Mouse (Mus musculus) macrophage (primary cell): ENCODE measurements around the gene Pex19. TPM values are rescaled to one million over a fixed set of nuclear protein-coding genes. Genes with fewer than 3 reads are reported as not detected.

Experiments used
- H3K27ac ChIP-seq: fragments of 350-480 bp; formaldehyde crosslinking; 2 replicates; pipeline ENCODE4 v1.9.0; 2021
- H3K36me3 ChIP-seq: fragments of 350-480 bp; formaldehyde crosslinking; 2 replicates; pipeline ENCODE4 v1.9.0; 2021; ENCODE audit errors: inconsistent target
- H3K4me3 ChIP-seq: fragments of 350-480 bp; formaldehyde crosslinking; 2 replicates; pipeline ENCODE4 v1.9.0; 2021; ENCODE audit errors: inconsistent target
- H3K79me2 ChIP-seq: fragments of 350-480 bp; formaldehyde crosslinking; 2 replicates; pipeline ENCODE4 v1.9.0; 2021; ENCODE audit errors: inconsistent target
- WGBS: methylation state at CpG from one replicate; pipeline ENCODE4 v1.1.7; 2026; ENCODE audit warnings: inconsistent platforms; ENCODE audit not compliant: missing documents; 5-methylcytosine and 5-hydroxymethylcytosine counted together
- polyA plus RNA-seq: library from polyadenylated mRNA; stranded (reverse); fragments of 250-400 nt; gene quantifications from 3 replicates; pipeline ENCODE4 v1.2.4, GENCODE M21; 2018; ENCODE audit warnings: inconsistent platforms
- total RNA-seq, 78 experiments: library from RNA; depleted of rRNA; stranded (reverse); fragments of 250-400 nt; gene quantifications; 1 replicate in 9 of 78; 2 replicates in 24 of 78; 3 replicates in 43 of 78; 4 replicates in 2 of 78; pipeline ENCODE4 v1.2.4; 2018; ENCODE audit warnings: inconsistent platforms in 56 of 78

The Pex19 gene
- total RNA-seq (2018; cell fraction: chromatin; rRNA removed) = 10 to 100 TPM; 10.6 to 83.8 (median 47.2) TPM
- total RNA-seq (2018; cell fraction: cytosol; rRNA removed) = 10 to 100 TPM; 40.4 to 60.5 (median 51.6) TPM
- total RNA-seq (2018; cell fraction: nucleus; rRNA removed) = 10 to 100 TPM; 17.9 to 67.3 (median 36.4) TPM
- 44.5 to 55.5 TPM (median 48.6 TPM) in 3 replicates for polyA plus RNA-seq

DNA sequence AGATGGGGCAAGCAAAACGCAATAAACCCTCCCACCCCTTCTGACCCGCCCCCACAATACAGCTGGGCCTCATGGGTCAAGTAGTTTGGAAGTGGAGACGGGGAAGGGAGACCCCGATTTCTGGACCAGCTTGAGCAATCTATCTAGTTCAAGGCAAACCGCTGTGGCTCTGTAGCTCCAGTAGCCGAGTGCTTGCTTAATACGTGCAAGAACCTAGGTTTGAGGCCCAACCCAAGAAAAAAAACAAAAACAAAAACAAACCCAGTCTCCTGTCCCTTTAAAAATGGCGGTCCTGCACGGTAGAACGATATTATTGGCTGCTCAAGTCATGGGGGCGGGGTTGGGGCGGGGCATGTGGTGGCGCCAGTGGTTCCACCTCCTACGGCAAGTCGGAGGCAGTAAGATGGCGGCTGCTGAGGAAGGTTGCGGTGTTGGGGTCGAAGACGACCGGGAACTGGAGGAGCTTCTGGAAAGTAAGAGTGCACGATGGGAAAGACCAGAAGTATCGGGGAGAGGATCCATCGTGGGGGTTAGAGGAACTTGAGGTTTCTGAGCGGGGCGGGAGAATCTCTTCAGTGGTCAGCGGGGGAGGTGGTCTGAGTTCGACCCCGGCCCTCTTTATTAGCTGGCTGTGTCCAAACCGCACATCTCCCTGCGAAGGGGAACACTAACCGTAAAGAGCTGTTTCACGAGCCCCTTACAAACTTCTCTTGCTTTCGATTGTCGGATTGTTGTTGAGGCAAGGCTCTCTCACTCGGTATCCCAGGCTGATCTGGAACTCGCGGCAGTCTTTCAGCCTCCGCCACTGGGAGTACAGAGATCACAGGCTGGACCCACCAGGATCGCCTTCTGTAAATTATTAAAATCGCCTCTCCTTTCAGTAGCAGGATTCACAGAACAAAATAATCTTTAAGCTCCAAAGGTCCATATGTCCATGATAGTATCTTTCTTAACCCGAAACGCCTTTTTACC lies at the start of gene Pex19:
Gene Pex19 (plus strand): TSS at position 380 of the 972 bp plus-strand sequence.
- 1% methylated on average over 42 of the region's 42 CpGs for WGBS
- Histone ChIP-seq H3K4me3 (peak within 1 kb of the TSS; percentile 99), H3K27ac (peak within 1 kb of the TSS; percentile 77), H3K36me3 (peaks cover 29% of the 10 kb centered on the region), H3K79me2 (peaks cover 13% of the 10 kb centered on the region; the same call in 1 of the 2 replicates)

GRCm38 (mm10) chr1:172077981-172078380 lies 48.6 kb upstream of the Pex19 start:
- no peak overlapping the region for H3K27ac ChIP-seq
- H3K36me3 ChIP-seq = peaks cover 62% of the 10 kb centered on the region
- no peak overlapping the region for H3K4me3 ChIP-seq
- 85% methylated on average over 5 of the region's 5 CpGs for whole genome bisulfite sequencing
- peaks cover 70% of the 10 kb centered on the region for H3K79me2 ChIP-seq

DNA sequence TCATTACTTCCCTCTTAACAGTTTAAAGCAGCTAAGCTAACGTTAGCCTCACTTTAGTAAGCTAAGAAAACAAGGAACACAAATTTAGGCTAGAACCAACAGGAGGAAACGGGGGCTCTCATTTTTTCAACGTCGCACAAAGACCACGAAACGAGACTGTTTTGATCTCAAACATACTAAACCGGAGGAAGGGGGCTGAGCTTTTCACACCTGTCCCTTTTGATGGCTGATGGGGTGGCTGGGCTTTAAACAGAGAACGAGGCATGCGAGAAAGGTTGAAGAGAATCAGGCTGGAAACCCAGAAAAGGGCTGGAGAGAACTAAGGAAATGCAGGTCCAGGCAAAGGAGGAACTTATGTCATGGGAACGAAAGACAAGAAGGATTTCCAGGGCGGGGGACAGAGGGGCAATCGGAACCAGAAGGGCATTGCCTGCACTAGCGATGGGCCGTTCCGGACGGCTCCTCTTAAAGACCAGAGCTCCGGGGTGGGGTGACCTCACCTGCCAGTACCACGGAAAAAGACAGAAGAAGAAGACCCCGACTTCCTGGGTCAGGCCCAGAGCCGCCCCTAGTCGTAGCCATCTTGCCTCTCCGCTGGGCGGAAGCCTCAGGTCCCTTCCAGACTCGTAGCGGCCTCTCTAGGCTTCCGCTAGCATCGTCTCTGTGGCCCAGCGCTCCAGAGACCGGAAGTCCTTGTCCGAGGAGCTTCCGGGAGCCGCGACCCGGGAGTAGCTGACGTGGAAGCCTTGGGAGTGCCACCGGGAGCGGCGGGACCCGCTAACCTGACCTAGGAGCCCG lies 44.3 kb upstream of the Pex19 start, which contains the start of the genes Copa and Ncstn:
Gene Copa (plus strand): TSS at position 429 of the 798 bp plus-strand sequence.
Gene Ncstn (minus strand): TSS at position 695 of the 798 bp plus-strand sequence.
- peaks cover 23% of the 10 kb centered on the region for H3K36me3 ChIP-seq
- H3K79me2 ChIP-seq = peaks cover 100% of the 10 kb centered on the region
- peak within 1 kb of the TSS; percentile 82 for H3K27ac ChIP-seq
- H3K4me3 ChIP-seq = peak within 1 kb of the TSS; percentile 95
- under 1% methylated on average over 40 of the region's 40 CpGs for WGBS

DNA sequence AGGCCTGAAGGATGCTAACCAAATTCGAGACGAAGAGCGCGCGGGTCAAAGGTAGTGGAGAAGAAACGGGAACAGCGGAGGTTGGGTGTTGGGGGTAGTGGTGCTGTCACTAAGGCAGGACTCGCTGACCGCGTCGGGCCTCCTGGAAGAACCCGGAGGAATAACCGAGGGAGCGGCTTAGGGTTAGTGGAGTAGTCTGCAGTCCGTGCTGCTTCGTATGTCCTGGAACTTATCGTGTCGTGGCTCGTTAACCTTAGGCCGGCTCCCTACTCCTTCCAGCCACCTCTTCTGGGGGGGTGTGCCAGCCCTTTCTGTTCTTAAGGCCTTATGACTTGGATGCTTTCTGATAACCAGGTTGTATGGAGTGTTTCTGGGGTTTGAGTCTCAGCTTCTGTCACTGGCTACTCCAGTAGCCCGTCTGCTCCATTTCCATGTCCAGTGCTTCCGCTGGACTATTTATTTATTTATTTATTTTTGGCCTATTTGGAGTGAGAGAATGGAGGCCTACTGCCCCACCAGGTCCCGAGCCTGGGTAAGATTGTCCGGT lies 43.6 kb upstream of the Pex19 start:
- Histone ChIP-seq H3K27ac (peak overlapping the region; percentile 82), H3K36me3 (peaks cover 20% of the 10 kb centered on the region), H3K79me2 (peaks cover 100% of the 10 kb centered on the region), H3K4me3 (peak overlapping the region; percentile 95)
- WGBS = 1% methylated on average over 24 of the region's 24 CpGs

- H3K36me3 ChIP-seq = peaks cover 79% of the 10 kb centered on the region
- 81% methylated on average over 3 of the region's 3 CpGs for WGBS
- H3K4me3 ChIP-seq = no peak overlapping the region
Observed at GRCm38 (mm10) chr1:172093522-172093921, 33.0 kb upstream of the Pex19 start.

GRCm38 (mm10) chr1:172094295-172094694 lies 32.3 kb upstream of the Pex19 start:
- H3K36me3 ChIP-seq = peaks cover 77% of the 10 kb centered on the region

More at GRCm38 (mm10) chr1:172093522-172093921, 33.0 kb upstream of the Pex19 start:
- peaks cover 14% of the 10 kb centered on the region; the same call in 1 of the 2 replicates for H3K79me2 ChIP-seq
- no peak overlapping the region for H3K27ac ChIP-seq

GRCm38 (mm10) chr1:172095202-172095601 lies 31.4 kb upstream of the Pex19 start:
- WGBS = 82% methylated on average over 6 of the region's 6 CpGs

More at GRCm38 (mm10) chr1:172094295-172094694, 32.3 kb upstream of the Pex19 start:
- Histone ChIP-seq H3K27ac (no peak overlapping the region), H3K79me2 (peaks cover 7% of the 10 kb centered on the region; the same call in 1 of the 2 replicates), H3K4me3 (no peak overlapping the region)

GRCm38 (mm10) chr1:172099325-172100033 lies 27.1 kb upstream of the Pex19 start:
- H3K4me3 ChIP-seq = no peak overlapping the region
- no peak overlapping the region for H3K27ac ChIP-seq
- WGBS = 92% methylated on average over 6 of the region's 6 CpGs
- H3K36me3 ChIP-seq = peaks cover 77% of the 10 kb centered on the region
- H3K79me2 ChIP-seq = no peaks in the 10 kb centered on the region

More at GRCm38 (mm10) chr1:172095202-172095601, 31.4 kb upstream of the Pex19 start:
- Histone ChIP-seq H3K36me3 (peaks cover 77% of the 10 kb centered on the region), H3K79me2 (no peaks in the 10 kb centered on the region; the same call in 1 of the 2 replicates), H3K4me3 (no peak overlapping the region), H3K27ac (no peak overlapping the region)

DNA sequence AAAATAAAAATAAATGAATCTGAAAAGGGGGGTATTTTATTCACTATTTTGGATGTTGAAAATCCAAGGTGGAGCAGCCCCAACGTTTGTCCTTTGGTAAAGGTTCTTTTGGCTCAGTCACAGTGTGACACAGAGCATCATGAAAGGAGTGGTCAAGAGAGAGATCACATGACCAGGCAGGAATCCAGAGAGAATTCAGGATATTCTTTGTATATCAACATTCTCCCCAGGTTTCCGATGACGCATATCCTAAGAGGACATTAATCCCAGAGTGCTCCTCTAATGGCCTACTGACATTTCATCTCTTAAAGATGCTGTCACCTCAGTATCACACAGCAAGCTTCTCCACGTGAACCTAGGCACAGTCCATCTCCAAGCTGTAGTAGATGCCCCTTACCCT lies 22.9 kb upstream of the Pex19 start:
- Histone ChIP-seq H3K4me3 (no peak overlapping the region), H3K27ac (no peak overlapping the region), H3K36me3 (peaks cover 94% of the 10 kb centered on the region), H3K79me2 (no peaks in the 10 kb centered on the region)
- 89% methylated on average over 4 of the region's 4 CpGs for WGBS

- Histone ChIP-seq H3K4me3 (no peak overlapping the region), H3K36me3 (peaks cover 94% of the 10 kb centered on the region), H3K27ac (no peak overlapping the region), H3K79me2 (no peaks in the 10 kb centered on the region)
- 86% methylated on average over 11 of the region's 11 CpGs for WGBS
Observed at GRCm38 (mm10) chr1:172105101-172105500, 21.5 kb upstream of the Pex19 start.

- Histone ChIP-seq H3K4me3 (no peak overlapping the region), H3K27ac (no peak overlapping the region), H3K36me3 (peaks cover 98% of the 10 kb centered on the region), H3K79me2 (no peaks in the 10 kb centered on the region)
- WGBS = 90% methylated on average over 10 of the region's 10 CpGs
Observed at GRCm38 (mm10) chr1:172107777-172108477, 18.6 kb upstream of the Pex19 start.

DNA sequence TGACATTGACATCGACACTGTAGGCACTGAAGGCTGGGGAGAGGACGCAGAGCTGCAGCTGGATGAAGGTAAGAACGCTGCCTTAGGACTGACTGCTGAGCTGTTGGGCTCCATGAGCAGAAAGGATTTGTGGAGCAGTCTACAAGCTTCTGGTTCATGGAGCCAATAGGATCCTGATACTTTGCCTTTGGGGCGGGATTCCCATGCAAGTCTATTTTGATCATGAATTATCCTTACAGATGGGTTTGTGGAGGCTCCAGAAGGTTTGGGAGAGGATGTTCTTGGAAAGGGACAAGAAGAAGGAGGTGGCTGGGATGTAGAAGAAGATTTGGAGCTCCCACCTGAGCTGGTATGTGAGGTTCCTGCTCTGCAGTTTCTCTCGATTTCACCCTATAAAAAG lies 9.6 kb upstream of the Pex19 start:
- WGBS = 94% methylated on average over 5 of the region's 5 CpGs
- Histone ChIP-seq H3K4me3 (no peak overlapping the region), H3K36me3 (peaks cover 96% of the 10 kb centered on the region)

GRCm38 (mm10) chr1:172119100-172119499 lies 7.5 kb upstream of the Pex19 start:
- Histone ChIP-seq H3K79me2 (no peaks in the 10 kb centered on the region), H3K27ac (no peak overlapping the region), H3K36me3 (peaks cover 83% of the 10 kb centered on the region), H3K4me3 (no peak overlapping the region)
- WGBS = 82% methylated on average over 6 of the region's 6 CpGs

More for the DNA sequence above, 9.6 kb upstream of the Pex19 start:
- H3K79me2 ChIP-seq = no peaks in the 10 kb centered on the region
- H3K27ac ChIP-seq = no peak overlapping the region
